Mouse (Mus musculus) thymus, adult 2 months (tissue): ENCODE data around the gene Chd5. TPM values are rescaled to one million over a fixed set of nuclear protein-coding genes. Genes with fewer than 3 reads are reported as not detected.
A peak's percentile ranks its signal among the peaks of the same experiment; 100 is the strongest.

Source experiments
- DNase-seq: peaks from one replicate; pipeline ENCODE4 v3.0.0; 2021
- H3K27ac ChIP-seq: fragments of 200-500 bp; 2 replicates; pipeline ENCODE4 v1.5.1; 2012; ENCODE audit warnings: low read length, control low read depth; ENCODE audit not compliant: control insufficient read depth, insufficient read depth
- H3K27me3 ChIP-seq: fragments of 200-500 bp; 2 replicates; pipeline ENCODE4 v1.6.1; 2012; ENCODE audit warnings: mild to moderate bottlenecking, low read length, moderate library complexity, mixed read lengths; ENCODE audit not compliant: control insufficient read depth, insufficient read depth
- H3K36me3 ChIP-seq: fragments of 200-500 bp; 2 replicates; pipeline ENCODE4 v1.6.1; 2012; ENCODE audit warnings: mild to moderate bottlenecking, low read length, moderate library complexity; ENCODE audit not compliant: control insufficient read depth, insufficient read depth
- H3K4me1 ChIP-seq: fragments of 200-500 bp; replicated peaks from 2 replicates; pipeline ENCODE4 v1.6.1; 2012; ENCODE audit warnings: low read length; ENCODE audit not compliant: control insufficient read depth, insufficient read depth
- H3K4me3 ChIP-seq: fragments of 200-500 bp; 2 replicates; pipeline ENCODE4 v1.5.1; 2012; ENCODE audit warnings: mild to moderate bottlenecking, low read length, control low read depth, moderate library complexity; ENCODE audit not compliant: control insufficient read depth, insufficient read depth
- CTCF ChIP-seq: fragments of 200-500 bp; IDR thresholded peaks from 2 replicates; pipeline ENCODE4 v1.5.1; 2012; ENCODE audit warnings: mild to moderate bottlenecking, control low read depth, low read length, moderate library complexity, borderline replicate concordance; ENCODE audit not compliant: control insufficient read depth, poor library complexity, insufficient read depth; ENCODE audit errors: extremely low read depth
- POLR2A ChIP-seq: fragments of 200-500 bp; IDR thresholded peaks from 2 replicates; pipeline ENCODE4 v1.6.1; 2012; ENCODE audit warnings: mild to moderate bottlenecking, low read length, control low read depth, moderate library complexity; ENCODE audit not compliant: control insufficient read depth, poor library complexity, insufficient read depth; ENCODE audit errors: extremely low read depth
- WGBS: fragments of 180-500 bp; shearing (Covaris S2); methylation state at CpG from one replicate; pipeline ENCODE4 v1.1.7; 2018; 5-methylcytosine and 5-hydroxymethylcytosine counted together
- polyA plus RNA-seq: library from polyadenylated mRNA; depleted of rRNA; stranded (reverse); fragments of >200 nt; gene quantifications from 2 replicates; pipeline ENCODE4 v1.2.3, GENCODE M21; 2012; rRNA removed

The Chd5 gene
- polyA plus RNA-seq, 1 experiment = 0.16 TPM

DNA sequence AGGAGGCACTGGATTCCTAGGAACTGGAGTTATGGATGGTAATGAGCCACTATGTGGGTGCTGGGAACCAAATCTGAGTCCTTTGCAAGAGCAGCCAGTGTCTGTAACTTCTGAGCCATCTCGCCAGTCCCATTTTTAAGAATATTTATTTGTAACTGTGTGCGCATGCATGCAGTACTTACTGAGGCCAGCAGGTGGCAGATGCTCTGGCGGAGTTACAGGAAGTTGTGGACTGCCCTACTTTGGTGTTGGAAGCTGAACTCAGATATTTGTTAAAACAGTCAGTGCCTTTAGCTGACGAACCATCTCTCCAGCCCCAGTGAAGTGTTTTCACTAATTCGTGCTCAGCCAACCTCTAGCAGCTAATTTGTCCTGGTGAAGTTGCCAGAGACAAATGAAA lies 86.5 kb downstream of the Chd5 start:
- 92% methylated on average over 5 of the region's 5 CpGs for WGBS
- H3K27me3 ChIP-seq = no peaks in the 10 kb centered on the region
- no peak overlapping the region for H3K27ac ChIP-seq
- H3K4me1 ChIP-seq = no peaks in the 10 kb centered on the region
- DNase-seq = no peak
- TF ChIP-seq POLR2A = no peak
- no peak for TF ChIP-seq CTCF
- H3K36me3 ChIP-seq = 0 out of 2 replicates have a peak, but pooled peaks cover 5% of the 10 kb centered on the region
- no peak overlapping the region for H3K4me3 ChIP-seq

DNA sequence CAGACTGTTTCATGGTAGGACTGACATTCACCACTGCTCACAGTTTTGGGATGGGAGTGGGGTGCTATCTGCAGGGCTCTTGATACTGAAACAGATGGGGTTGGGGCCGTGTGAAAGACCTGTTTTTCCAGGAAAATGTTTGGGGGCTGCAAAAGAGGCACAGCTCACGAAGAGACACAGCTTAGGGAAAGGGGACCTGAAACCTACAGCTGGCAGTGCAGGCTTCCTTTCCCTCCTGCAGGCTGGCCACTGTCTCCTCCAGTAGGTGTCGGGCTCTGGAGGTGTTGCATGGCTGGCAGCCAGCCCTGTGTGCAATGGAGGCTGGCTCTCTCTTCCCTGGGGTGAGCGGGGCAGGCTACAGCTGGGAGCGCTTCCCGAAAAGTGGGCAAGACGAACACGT lies 89.8 kb downstream of the Chd5 start:
- 89% methylated on average over 8 of the region's 8 CpGs for WGBS
- TF ChIP-seq POLR2A = no peak
- no peak for DNase-seq
- H3K27me3 ChIP-seq = no peaks in the 10 kb centered on the region
- no peaks in the 10 kb centered on the region for H3K4me1 ChIP-seq
- no peak overlapping the region for H3K4me3 ChIP-seq
- H3K36me3 ChIP-seq = 0 out of 2 replicates have a peak, but pooled peaks cover 5% of the 10 kb centered on the region
- no peak overlapping the region for H3K27ac ChIP-seq

DNA sequence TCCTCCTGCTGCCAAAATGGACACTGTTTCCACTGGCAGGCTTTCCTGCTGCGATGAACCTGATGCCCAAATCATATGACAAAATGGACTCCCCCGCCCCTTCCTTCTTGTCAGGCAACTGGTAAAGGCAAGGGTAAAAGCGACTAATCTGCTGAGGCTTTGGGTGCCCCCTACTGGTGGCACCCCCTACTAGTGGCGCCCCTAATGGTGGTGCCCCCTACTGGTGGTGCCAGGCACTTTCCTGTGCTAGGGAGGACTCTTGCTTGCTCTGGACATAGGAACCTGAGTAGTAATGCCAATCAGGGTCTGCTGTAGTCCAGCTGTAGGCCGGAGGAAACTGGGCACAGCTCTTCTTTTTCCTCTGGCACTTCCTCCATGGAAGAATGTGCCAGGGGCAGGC lies 93.9 kb downstream of the Chd5 start:
- Histone ChIP-seq H3K27me3 (no peaks in the 10 kb centered on the region), H3K36me3 (no peaks in the 10 kb centered on the region), H3K4me3 (no peak overlapping the region), H3K27ac (no peak overlapping the region), H3K4me1 (no peaks in the 10 kb centered on the region)
- no peak for TF ChIP-seq POLR2A
- peak; percentile 92 for TF ChIP-seq CTCF
- peak; percentile 49 for DNase-seq
- WGBS = 92% methylated on average over 5 of the region's 5 CpGs

DNA sequence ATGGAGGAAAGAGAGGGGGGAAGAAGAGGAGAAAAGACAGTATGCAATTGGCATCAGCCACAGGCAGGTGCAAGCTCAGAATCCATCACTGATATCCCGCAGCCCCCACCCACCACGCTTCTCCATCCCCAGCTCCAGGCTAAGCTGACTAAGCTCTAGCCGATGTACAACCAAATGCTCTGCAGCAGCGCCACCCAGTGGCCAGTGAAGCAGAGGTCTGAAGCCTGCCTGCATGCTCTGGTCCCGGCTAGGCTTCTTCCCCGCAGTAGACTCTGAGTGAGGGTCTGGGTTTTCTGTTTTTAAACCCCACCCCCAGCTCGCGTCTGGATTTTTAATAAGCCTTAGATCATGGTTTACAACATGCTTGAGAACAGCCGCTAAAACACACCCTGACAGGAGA lies 96.4 kb downstream of the Chd5 start:
- peak; percentile 65 for DNase-seq
- H3K27me3 ChIP-seq = no peaks in the 10 kb centered on the region
- TF ChIP-seq CTCF = peak; percentile 64; the same call in 1 of the 2 replicates
- TF ChIP-seq POLR2A = no peak
- no peak overlapping the region for H3K4me3 ChIP-seq
- no peak overlapping the region for H3K27ac ChIP-seq
- 71% methylated on average over 9 of the region's 9 CpGs for WGBS
- H3K4me1 ChIP-seq = no peaks in the 10 kb centered on the region
- no peaks in the 10 kb centered on the region for H3K36me3 ChIP-seq

DNA sequence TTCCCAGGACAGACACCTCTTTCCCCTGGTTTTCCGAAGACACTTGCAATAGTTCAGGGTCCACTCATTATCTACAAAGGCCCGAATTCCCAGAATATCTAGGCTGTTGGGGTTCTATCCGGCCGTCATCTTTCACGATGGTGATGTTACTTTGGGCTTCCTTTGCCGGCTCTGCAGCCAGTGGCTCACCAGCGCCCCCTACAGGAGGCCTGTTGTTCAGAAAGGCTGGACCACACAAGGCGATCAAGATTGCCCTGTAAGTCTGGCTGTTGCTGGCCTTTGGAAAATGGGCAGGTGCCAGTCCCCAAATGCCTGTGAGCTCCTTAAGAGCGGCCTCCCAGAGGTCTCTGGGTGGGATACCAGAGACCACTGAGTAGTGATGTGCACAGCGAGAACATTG lies 96.8 kb downstream of the Chd5 start:
- H3K4me1 ChIP-seq = no peaks in the 10 kb centered on the region
- H3K4me3 ChIP-seq = no peak overlapping the region
- H3K27me3 ChIP-seq = no peaks in the 10 kb centered on the region
- WGBS = 63% methylated on average over 10 of the region's 10 CpGs
- H3K36me3 ChIP-seq = no peaks in the 10 kb centered on the region
- DNase-seq = peak; percentile 58
- no peak overlapping the region for H3K27ac ChIP-seq
- no peak for TF ChIP-seq POLR2A
- peak; percentile 89 for TF ChIP-seq CTCF

Other genes with a start within 250 kb of the Chd5 start
- gene Tnfrsf25, start 222.7 kb upstream of the Chd5 start, polyA plus RNA-seq = 19.9 and 20.6 TPM in 2 replicates
- gene Espn, start 186.3 kb upstream of the Chd5 start, polyA plus RNA-seq = 5.7 and 6.5 TPM in 2 replicates
- gene Hes2, start 179.8 kb upstream of the Chd5 start, polyA plus RNA-seq = 0.07 and 0.20 TPM in 2 replicates
- gene Acot7, start 160.5 kb upstream of the Chd5 start, polyA plus RNA-seq = 56.6 and 80.8 TPM in 2 replicates
- gene Gpr153, start 64.4 kb upstream of the Chd5 start, polyA plus RNA-seq = 5.3 and 5.5 TPM in 2 replicates
- gene Hes3, start 47.0 kb upstream of the Chd5 start, polyA plus RNA-seq = 0.19 and 0.28 TPM in 2 replicates
- gene Icmt, start 41.4 kb upstream of the Chd5 start, polyA plus RNA-seq = 42.6 and 48.1 TPM in 2 replicates
- gene Rnf207, start 19.7 kb upstream of the Chd5 start, polyA plus RNA-seq = 0.57 and 10.2 TPM in 2 replicates
- 43.8 and 60.3 TPM in 2 replicates for gene Rpl22, start 12.9 kb upstream of the Chd5 start, polyA plus RNA-seq
- gene Nphp4, start 138.1 kb downstream of the Chd5 start, polyA plus RNA-seq = 3.6 and 4.6 TPM in 2 replicates
- gene Kcnab2, start 139.2 kb downstream of the Chd5 start, polyA plus RNA-seq = 67.3 and 82.6 TPM in 2 replicates